Mouse (Mus musculus): ENCODE measurements around the gene Rai1.

- no peak for TF ChIP-seq CTCF (IDR thresholded peaks at IDR 0.05; ENCODE audit: borderline replicate concordance, insufficient read depth, low read length)
- TF ChIP-seq POLR2A (IDR thresholded peaks at IDR 0.05; ENCODE audit: low read depth, low read length): no peak
Observed at GRCm38 (mm10) chr11:60193556-60193955, 88.7 kb downstream of the Rai1 start.

Measured in embryonic fibroblast, embryonic 13.5 days (primary cell).